Mouse (Mus musculus) neural tube, embryonic 12.5 days (tissue): ENCODE results near the gene Olfr221. TPM values are rescaled to one million over a fixed set of nuclear protein-coding genes. Genes with fewer than 3 reads are reported as not detected.
A peak's percentile ranks its signal among the peaks of the same experiment; 100 is the strongest.

Experiments
- ATAC-seq: fragments of 200-750 bp; cut with Nextera tagmentation; 2 replicates; pipeline ENCODE4 v1.8.0; 2017; ENCODE audit warnings: low read depth, mild to moderate bottlenecking, moderate TSS enrichment, moderate library complexity; ENCODE audit not compliant: low FRiP score
- H3K27ac ChIP-seq: fragments of 300-500 bp; sonication (generic); 2 replicates; pipeline ENCODE4 v1.5.1; 2016
- H3K27me3 ChIP-seq: fragments of 300-500 bp; sonication (generic); replicated peaks from 2 replicates; pipeline ENCODE4 v1.6.1; 2016; ENCODE audit warnings: mild to moderate bottlenecking
- H3K36me3 ChIP-seq: fragments of 300-500 bp; sonication (generic); 2 replicates; pipeline ENCODE4 v1.6.1; 2016; ENCODE audit warnings: mild to moderate bottlenecking
- H3K4me1 ChIP-seq: fragments of 300-500 bp; sonication (generic); 2 replicates; pipeline ENCODE4 v1.6.1; 2016
- H3K4me2 ChIP-seq: fragments of 300-500 bp; sonication (generic); replicated peaks from 2 replicates; pipeline ENCODE4 v1.6.1; 2016; ENCODE audit warnings: mild to moderate bottlenecking
- H3K4me3 ChIP-seq: fragments of 300-500 bp; sonication (generic); 2 replicates; pipeline ENCODE4 v1.5.1; 2016
- H3K9ac ChIP-seq: fragments of 300-500 bp; sonication (generic); 2 replicates; pipeline ENCODE4 v1.6.1; 2016; ENCODE audit warnings: mild to moderate bottlenecking
- H3K9me3 ChIP-seq: fragments of 300-500 bp; sonication (generic); 2 replicates; pipeline ENCODE4 v1.6.1; 2016; ENCODE audit warnings: mild to moderate bottlenecking
- WGBS: fragments of 180-500 bp; shearing (Covaris S2); methylation state at CpG from one replicate; pipeline ENCODE4 v1.1.7; 2016; 5-methylcytosine and 5-hydroxymethylcytosine counted together
- polyA plus RNA-seq: library from polyadenylated mRNA; unstranded; fragments of >200 nt; fragmentation: Nextera tagmentation; extraction: Ambion mirVana; gene quantifications from 2 replicates; pipeline ENCODE4 v1.2.1, GENCODE M21; 2016

The Olfr221 gene
- polyA plus RNA-seq, 1 experiment from 2014 or later = not detected

DNA sequence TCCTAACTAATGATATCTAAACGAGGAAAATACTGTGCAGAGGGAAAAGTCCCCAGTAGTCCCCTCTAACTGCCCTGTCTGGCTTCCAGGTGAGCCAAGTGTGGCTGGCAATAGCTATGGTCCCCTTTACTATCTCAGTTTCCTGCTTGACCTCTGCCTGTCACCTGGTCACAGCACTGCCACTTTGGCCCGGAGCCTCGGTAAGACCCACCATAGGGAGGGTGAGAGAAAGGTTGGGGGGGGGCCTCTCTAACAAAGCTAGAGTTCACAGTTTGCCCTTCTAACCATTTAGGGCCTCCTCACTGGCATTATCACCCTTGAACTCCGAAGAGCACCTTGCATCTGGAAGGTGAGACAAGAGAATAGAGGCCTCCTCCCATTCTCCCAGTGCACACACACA, 24.6 kb downstream of the Olfr221 start:
- no peak overlapping the region for H3K9ac ChIP-seq
- WGBS = 89% methylated on average over 4 of the region's 4 CpGs
- H3K9me3 ChIP-seq = no peaks in the 10 kb centered on the region
- H3K4me1 ChIP-seq = peaks cover 48% of the 10 kb centered on the region
- H3K4me3 ChIP-seq = no peak overlapping the region
- no peaks in the 10 kb centered on the region for H3K36me3 ChIP-seq
- no peak overlapping the region for H3K4me2 ChIP-seq
- no peaks in the 10 kb centered on the region for H3K27me3 ChIP-seq
- ATAC-seq = no peak
- H3K27ac ChIP-seq = no peak overlapping the region

GRCm38 (mm10) chr14:52016625-52017405, 25.4 kb downstream of the Olfr221 start:
- WGBS = 68% methylated on average over 13 of the region's 13 CpGs
- no peaks in the 10 kb centered on the region for H3K27me3 ChIP-seq
- no peak for ATAC-seq
- no peaks in the 10 kb centered on the region for H3K36me3 ChIP-seq
- H3K27ac ChIP-seq = no peak overlapping the region
- no peak overlapping the region for H3K4me3 ChIP-seq
- H3K4me1 ChIP-seq = peaks cover 52% of the 10 kb centered on the region
- H3K9me3 ChIP-seq = no peaks in the 10 kb centered on the region
- no peak overlapping the region; the same call in 1 of the 2 replicates for H3K4me2 ChIP-seq
- H3K9ac ChIP-seq = no peak overlapping the region

DNA sequence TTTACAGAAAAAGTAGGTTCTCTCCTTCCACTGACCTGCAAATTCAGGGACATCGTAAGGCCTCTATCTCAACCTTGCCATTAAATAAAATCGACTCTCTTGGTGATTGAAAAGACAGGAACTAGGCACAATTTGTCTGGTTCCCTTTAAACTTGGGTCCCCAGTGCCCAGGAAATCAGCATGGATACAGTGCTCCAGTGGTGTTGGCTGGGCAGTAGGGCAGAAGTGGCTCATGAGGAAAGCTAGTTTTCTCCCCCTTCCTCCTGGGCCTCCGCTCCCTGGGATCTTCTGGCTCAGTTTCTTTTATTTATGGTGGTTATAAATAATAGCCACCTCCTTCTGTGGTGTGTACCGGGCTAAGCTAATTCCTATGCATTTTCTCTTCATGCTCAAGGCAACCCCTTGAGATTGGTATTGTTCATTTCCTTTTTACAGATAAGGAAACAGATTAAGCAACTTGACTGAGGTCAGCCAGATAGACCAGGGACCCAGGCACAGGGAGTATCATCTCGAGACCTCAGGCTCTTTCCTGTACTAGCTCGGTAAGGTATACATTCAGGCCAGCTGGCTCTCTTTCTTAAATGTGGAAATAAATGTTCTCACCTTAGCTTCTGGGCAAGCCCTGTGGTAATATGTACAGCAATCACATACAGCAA, 26.7 kb downstream of the Olfr221 start, which contains the start of gene Tmem253:
Gene Tmem253 (plus strand): TSS at position 214 of the 656 bp plus-strand sequence.
- peak within 1 kb of the TSS; percentile 98 for H3K27ac ChIP-seq
- H3K4me3 ChIP-seq = peak within 1 kb of the TSS; percentile 76
- H3K4me1 ChIP-seq = peaks cover 60% of the 10 kb centered on the region
- peak within 1 kb of the TSS; percentile 98 for H3K9ac ChIP-seq
- ATAC-seq = no peak
- no peaks in the 10 kb centered on the region for H3K36me3 ChIP-seq
- 19% methylated on average over 6 of the region's 6 CpGs for WGBS
- peak within 1 kb of the TSS; percentile 64 for H3K4me2 ChIP-seq
- H3K27me3 ChIP-seq = no peaks in the 10 kb centered on the region
- H3K9me3 ChIP-seq = no peaks in the 10 kb centered on the region

GRCm38 (mm10) chr14:52014761-52015311, 27.4 kb downstream of the Olfr221 start:
- H3K9me3 ChIP-seq = no peaks in the 10 kb centered on the region
- peak overlapping the region; percentile 98 for H3K9ac ChIP-seq
- peak overlapping the region; percentile 76 for H3K4me3 ChIP-seq
- no peaks in the 10 kb centered on the region for H3K27me3 ChIP-seq
- H3K27ac ChIP-seq = peak overlapping the region; percentile 98
- WGBS = 1% methylated on average over 16 of the region's 28 CpGs
- H3K36me3 ChIP-seq = no peaks in the 10 kb centered on the region
- H3K4me1 ChIP-seq = peaks cover 65% of the 10 kb centered on the region
- peak overlapping the region; percentile 64 for H3K4me2 ChIP-seq
- peak; percentile 13; the same call in 1 of the 2 replicates for ATAC-seq

DNA sequence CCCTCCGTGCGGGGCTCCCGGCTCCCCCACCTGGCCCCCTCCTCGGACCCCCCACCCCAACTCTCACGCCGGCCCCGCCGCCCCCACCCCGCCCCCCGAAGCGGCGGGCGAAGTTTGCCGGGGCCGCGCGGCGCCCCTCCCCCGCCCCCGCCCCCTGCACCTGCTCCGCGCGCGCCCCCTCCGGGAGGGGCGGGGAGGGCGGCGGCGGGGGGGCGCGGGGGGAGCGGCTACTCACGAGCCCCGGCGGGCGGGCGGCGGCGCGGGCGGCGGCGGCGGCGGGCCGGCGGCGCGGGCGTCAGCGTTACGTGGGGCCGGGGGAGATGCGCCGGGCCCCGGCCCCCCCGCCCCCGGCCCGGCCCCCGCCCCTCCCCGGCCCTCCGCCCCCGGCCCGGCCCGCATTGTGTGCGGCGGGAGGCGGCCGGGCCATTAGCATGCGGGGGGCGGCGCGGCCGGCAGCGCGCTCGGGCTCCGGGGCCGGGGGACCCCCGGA, 27.9 kb downstream of the Olfr221 start:
- 0 out of 2 replicates have a peak, but pooled peaks cover under 1% of the 10 kb centered on the region for H3K36me3 ChIP-seq
- peak; percentile 2; the same call in 1 of the 2 replicates for ATAC-seq
- no peaks in the 10 kb centered on the region for H3K27me3 ChIP-seq
- H3K9ac ChIP-seq = peak overlapping the region; percentile 98
- H3K27ac ChIP-seq = peak overlapping the region; percentile 98
- no peaks in the 10 kb centered on the region for H3K9me3 ChIP-seq
- H3K4me3 ChIP-seq = peak overlapping the region; percentile 76
- WGBS = 3% methylated on average over 8 of the region's 80 CpGs
- H3K4me1 ChIP-seq = peaks cover 70% of the 10 kb centered on the region
- peak overlapping the region; percentile 64 for H3K4me2 ChIP-seq

- Histone ChIP-seq H3K4me3 (peak overlapping the region; percentile 76), H3K36me3 (peaks cover 5% of the 10 kb centered on the region), H3K27ac (peak overlapping the region; percentile 98), H3K9me3 (no peaks in the 10 kb centered on the region), H3K9ac (peak overlapping the region; percentile 98), H3K4me2 (peak overlapping the region; percentile 64), H3K27me3 (no peaks in the 10 kb centered on the region), H3K4me1 (peaks cover 71% of the 10 kb centered on the region)
- under 1% methylated on average over 15 of the region's 24 CpGs for WGBS
- peak; percentile 8; the same call in 1 of the 2 replicates for ATAC-seq
Measured at GRCm38 (mm10) chr14:52013771-52014219, 28.5 kb downstream of the Olfr221 start.

- Histone ChIP-seq H3K4me2 (peak overlapping the region; percentile 64), H3K27me3 (no peaks in the 10 kb centered on the region), H3K9ac (peak overlapping the region; percentile 98), H3K4me3 (peak overlapping the region; percentile 76), H3K4me1 (peaks cover 72% of the 10 kb centered on the region), H3K36me3 (peaks cover 12% of the 10 kb centered on the region), H3K9me3 (no peaks in the 10 kb centered on the region), H3K27ac (peak overlapping the region; percentile 98)
- ATAC-seq = no peak
- WGBS = 28% methylated on average over 8 of the region's 8 CpGs
Measured at GRCm38 (mm10) chr14:52013021-52013610, 29.1 kb downstream of the Olfr221 start.

GRCm38 (mm10) chr14:52012553-52012952, 29.7 kb downstream of the Olfr221 start:
- Histone ChIP-seq H3K27ac (peak overlapping the region; percentile 98), H3K9ac (peak overlapping the region; percentile 98), H3K9me3 (no peaks in the 10 kb centered on the region), H3K4me2 (peak overlapping the region; percentile 64), H3K36me3 (peaks cover 14% of the 10 kb centered on the region), H3K4me3 (peak overlapping the region; percentile 76), H3K4me1 (peaks cover 74% of the 10 kb centered on the region), H3K27me3 (no peaks in the 10 kb centered on the region)
- no peak for ATAC-seq
- 40% methylated on average over 5 of the region's 5 CpGs for WGBS

- Histone ChIP-seq H3K36me3 (peaks cover 18% of the 10 kb centered on the region), H3K4me1 (peaks cover 73% of the 10 kb centered on the region), H3K9ac (peak overlapping the region; percentile 98), H3K27me3 (no peaks in the 10 kb centered on the region), H3K9me3 (no peaks in the 10 kb centered on the region), H3K27ac (peak overlapping the region; percentile 98), H3K4me3 (peak overlapping the region; percentile 76; the same call in 1 of the 2 replicates), H3K4me2 (peak overlapping the region; percentile 64)
- ATAC-seq = no peak
- 70% methylated on average over 4 of the region's 4 CpGs for WGBS
Measured at GRCm38 (mm10) chr14:52012085-52012484, 30.2 kb downstream of the Olfr221 start.

DNA sequence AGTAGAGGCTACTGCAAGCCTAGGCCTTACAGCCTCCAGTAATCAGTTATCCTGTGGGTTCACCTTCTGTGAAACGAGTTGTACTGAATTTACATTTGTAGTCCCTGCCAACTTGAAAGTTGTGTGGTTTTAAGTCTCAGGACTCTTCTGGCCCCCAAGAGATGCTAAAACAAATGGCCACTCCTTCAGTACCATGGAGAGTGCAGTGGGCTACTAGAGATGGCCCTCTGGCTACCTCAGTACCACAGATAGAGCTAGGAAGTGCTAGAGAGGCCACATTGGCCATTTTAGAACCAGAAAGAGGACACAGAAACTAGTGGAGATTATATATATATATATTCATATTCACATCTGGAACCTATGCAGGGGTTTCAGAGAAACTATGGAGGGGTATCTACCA, 30.6 kb downstream of the Olfr221 start:
- no peaks in the 10 kb centered on the region for H3K9me3 ChIP-seq
- H3K4me3 ChIP-seq = no peak overlapping the region
- 57% methylated on average over 1 of the region's 1 CpGs for WGBS
- H3K27me3 ChIP-seq = no peaks in the 10 kb centered on the region
- H3K36me3 ChIP-seq = peaks cover 22% of the 10 kb centered on the region
- H3K27ac ChIP-seq = peak overlapping the region; percentile 75; the same call in 1 of the 2 replicates
- H3K4me1 ChIP-seq = peaks cover 71% of the 10 kb centered on the region
- no peak for ATAC-seq
- H3K4me2 ChIP-seq = peak overlapping the region; percentile 64
- no peak overlapping the region for H3K9ac ChIP-seq

- H3K4me1 ChIP-seq = peaks cover 71% of the 10 kb centered on the region
- H3K9me3 ChIP-seq = no peaks in the 10 kb centered on the region
- peaks cover 33% of the 10 kb centered on the region for H3K36me3 ChIP-seq
- peak overlapping the region; percentile 64 for H3K4me2 ChIP-seq
- peak overlapping the region; percentile 75 for H3K27ac ChIP-seq
- H3K4me3 ChIP-seq = peak overlapping the region; percentile 36
- WGBS = under 1% methylated on average over 9 of the region's 9 CpGs
- peak; percentile 83 for ATAC-seq
- H3K9ac ChIP-seq = peak overlapping the region; percentile 39
- H3K27me3 ChIP-seq = no peaks in the 10 kb centered on the region
Measured at GRCm38 (mm10) chr14:52010446-52011111, 31.7 kb downstream of the Olfr221 start.
